Mouse (Mus musculus) megakaryocyte progenitor cell, adult 5-6 weeks (primary cell): Measurements from ENCODE around the gene Gm3015. TPM values are rescaled to one million over a fixed set of nuclear protein-coding genes. Genes with fewer than 3 reads are reported as not detected.
"Not testable (repeated sequence)": the region's sequence is repeated elsewhere in the genome, so short reads cannot be mapped to it uniquely, and the experiment has no call there.

Experiments used
- ATAC-seq: replicated peaks from 2 replicates; pipeline ENCODE4 v1.8.0; 2016; ENCODE audit warnings: mild to moderate bottlenecking, moderate TSS enrichment, inconsistent platforms; ENCODE audit not compliant: poor library complexity
- total RNA-seq, 2 experiments: library from RNA; stranded (forward) in 1 of 2; stranded (reverse) in 1 of 2; fragments of 157-497, 149-512 nt in 1 of 2; fragments of 200-1000 nt in 1 of 2; gene quantifications; 2 replicates each; pipeline versions ENCODE4 v1.2.3 to v1.2.4; 2015 to 2017

Gm3015 gene
- not detected in 2 replicates for total RNA-seq (2015)
- total RNA-seq (2017) = not detected in 2 replicates

GRCm38 (mm10) chr14:42768721-42769120, at the start of gene Gm3015:
Gene Gm3015, minus strand, starts transcription at chr14:42768821.
- ATAC-seq = not testable (repeated sequence)

GRCm38 (mm10) chr14:42797887-42798286, 29.3 kb upstream of the Gm3015 start, which contains the start of gene Gm10377:
Gene Gm10377, minus strand, starts transcription at chr14:42797987.
- ATAC-seq = not testable (repeated sequence)

Other genes with a start within 250 kb of the Gm3015 start
- gene Gm8024, start 244.5 kb downstream of the Gm3015 start, total RNA-seq (2015) = not detected in 2 replicates
- gene Gm8024, start 244.5 kb downstream of the Gm3015 start, total RNA-seq (2017) = not detected in 2 replicates
- gene Gm17124, start 168.9 kb downstream of the Gm3015 start, total RNA-seq (2015) = not detected in 2 replicates
- gene Gm17124, start 168.9 kb downstream of the Gm3015 start, total RNA-seq (2017) = not detected in 2 replicates
- not detected in 2 replicates for gene Gm3633, start 126.9 kb downstream of the Gm3015 start, total RNA-seq (2015)
- gene Gm3633, start 126.9 kb downstream of the Gm3015 start, total RNA-seq (2017) = not detected in 2 replicates
- gene Gm10378, start 112.9 kb downstream of the Gm3015 start, total RNA-seq (2015) = not detected in 2 replicates
- not detected in 2 replicates for gene Gm10378, start 112.9 kb downstream of the Gm3015 start, total RNA-seq (2017)
- gene Gm10377, start 29.2 kb upstream of the Gm3015 start, total RNA-seq (2015) = not detected in 2 replicates
- gene Gm10377, start 29.2 kb upstream of the Gm3015 start, total RNA-seq (2017) = not detected in 2 replicates
- not detected in 2 replicates for gene Gm21977, start 84.7 kb upstream of the Gm3015 start, total RNA-seq (2015)
- not detected in 2 replicates for gene Gm21977, start 84.7 kb upstream of the Gm3015 start, total RNA-seq (2017)
- gene Gm8082, start 224.8 kb upstream of the Gm3015 start, total RNA-seq (2015) = not detected in 2 replicates
- gene Gm8082, start 224.8 kb upstream of the Gm3015 start, total RNA-seq (2017) = not detected in 2 replicates
- gene Gm10376, start 246.8 kb upstream of the Gm3015 start, total RNA-seq (2015) = not detected in 2 replicates
- not detected in 2 replicates for gene Gm10376, start 246.8 kb upstream of the Gm3015 start, total RNA-seq (2017)